Mouse (Mus musculus) c-Kit-positive CD71-negative TER-119-negative erythroid progenitor cells, embryonic 14.5 days (primary cell): Measurements from ENCODE around the gene Bag3.

Experiments
- DNase-seq: peaks from one replicate; pipeline ENCODE4 v3.0.0-alpha.2; 2013; ENCODE audit warnings: low read depth

The Bag3 gene

DNA sequence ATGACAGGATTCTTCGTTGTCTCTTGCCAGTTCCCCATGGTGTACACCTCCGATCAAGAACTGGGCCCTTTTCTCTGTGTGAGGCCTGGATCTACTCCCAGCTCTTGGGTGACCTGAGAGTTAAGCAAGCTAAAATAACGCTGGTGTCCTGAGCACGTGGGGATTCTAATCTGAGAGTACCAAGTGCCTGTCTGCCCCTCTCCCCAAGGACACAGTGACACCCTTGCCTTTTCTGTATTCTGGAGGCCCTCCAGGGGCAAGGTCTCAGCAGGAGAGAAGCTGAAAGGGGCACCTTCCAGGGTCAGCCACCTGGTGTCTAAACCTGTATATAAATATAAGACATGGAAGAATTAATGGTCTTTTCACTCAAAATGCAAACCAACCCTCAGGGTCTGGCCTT, 14.3 kb downstream of the Bag3 start:
- no peak for DNase-seq

DNA sequence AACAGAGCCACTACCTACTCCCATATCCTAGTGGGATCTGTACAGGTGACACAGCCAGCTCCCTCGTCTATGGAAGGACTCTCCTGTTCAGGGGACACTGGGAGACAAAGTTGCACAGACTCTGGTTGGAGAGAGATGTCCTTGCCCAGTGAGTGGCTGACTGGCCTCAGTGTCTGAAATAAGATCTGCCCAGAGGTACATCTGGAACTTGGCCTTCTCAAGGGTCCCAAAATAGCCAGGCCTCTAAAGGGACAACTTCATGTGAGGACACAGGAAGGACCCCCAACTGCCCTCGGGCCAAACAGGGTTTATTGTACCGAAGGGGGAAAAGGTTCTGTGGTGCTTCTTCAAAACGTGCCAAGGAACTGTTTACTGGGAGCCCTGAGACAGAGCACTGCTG, 14.8 kb downstream of the Bag3 start:
- no peak for DNase-seq

GRCm38 (mm10) chr7:128538769-128539168, 15.4 kb downstream of the Bag3 start:
- no peak for DNase-seq

GRCm38 (mm10) chr7:128540111-128540510, 16.7 kb downstream of the Bag3 start:
- no peak for DNase-seq

DNA sequence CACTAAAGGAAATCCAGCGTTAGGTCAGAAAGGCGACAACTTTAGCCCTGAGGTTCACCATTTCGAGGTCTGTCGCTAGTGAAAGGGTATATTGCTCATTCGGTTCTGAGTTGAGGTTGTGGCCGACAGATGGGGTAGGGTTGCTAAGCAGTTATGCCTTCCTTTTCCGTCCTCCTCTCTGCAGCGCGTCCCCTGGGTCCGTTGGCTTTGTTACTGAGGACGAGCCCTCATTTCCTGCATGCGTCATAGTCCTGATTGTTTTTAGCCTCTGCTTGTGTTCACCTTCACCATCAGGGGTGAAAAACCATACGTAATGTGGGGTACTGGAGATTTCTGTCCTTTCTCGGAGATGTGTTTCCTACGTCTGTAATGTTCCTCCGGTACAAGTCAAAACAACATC, 17.3 kb downstream of the Bag3 start:
- no peak for DNase-seq

GRCm38 (mm10) chr7:128541186-128541585, 17.8 kb downstream of the Bag3 start:
- DNase-seq: no peak

DNA sequence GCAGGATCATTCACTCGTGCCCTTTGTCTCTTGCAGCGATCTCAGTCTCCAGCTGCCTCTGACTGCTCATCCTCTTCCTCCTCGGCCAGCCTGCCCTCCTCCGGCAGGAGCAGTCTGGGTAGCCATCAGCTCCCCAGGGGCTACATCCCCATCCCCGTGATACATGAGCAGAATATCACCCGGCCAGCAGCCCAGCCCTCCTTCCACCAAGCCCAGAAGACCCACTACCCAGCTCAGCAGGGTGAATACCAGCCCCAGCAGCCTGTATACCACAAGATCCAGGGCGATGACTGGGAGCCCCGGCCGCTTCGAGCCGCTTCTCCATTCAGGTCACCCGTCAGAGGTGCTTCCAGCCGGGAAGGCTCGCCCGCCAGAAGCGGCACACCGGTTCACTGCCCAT, 18.4 kb downstream of the Bag3 start:
- DNase-seq: no peak

- no peak for DNase-seq
Observed at GRCm38 (mm10) chr7:128542488-128542887, 19.1 kb downstream of the Bag3 start.

DNA sequence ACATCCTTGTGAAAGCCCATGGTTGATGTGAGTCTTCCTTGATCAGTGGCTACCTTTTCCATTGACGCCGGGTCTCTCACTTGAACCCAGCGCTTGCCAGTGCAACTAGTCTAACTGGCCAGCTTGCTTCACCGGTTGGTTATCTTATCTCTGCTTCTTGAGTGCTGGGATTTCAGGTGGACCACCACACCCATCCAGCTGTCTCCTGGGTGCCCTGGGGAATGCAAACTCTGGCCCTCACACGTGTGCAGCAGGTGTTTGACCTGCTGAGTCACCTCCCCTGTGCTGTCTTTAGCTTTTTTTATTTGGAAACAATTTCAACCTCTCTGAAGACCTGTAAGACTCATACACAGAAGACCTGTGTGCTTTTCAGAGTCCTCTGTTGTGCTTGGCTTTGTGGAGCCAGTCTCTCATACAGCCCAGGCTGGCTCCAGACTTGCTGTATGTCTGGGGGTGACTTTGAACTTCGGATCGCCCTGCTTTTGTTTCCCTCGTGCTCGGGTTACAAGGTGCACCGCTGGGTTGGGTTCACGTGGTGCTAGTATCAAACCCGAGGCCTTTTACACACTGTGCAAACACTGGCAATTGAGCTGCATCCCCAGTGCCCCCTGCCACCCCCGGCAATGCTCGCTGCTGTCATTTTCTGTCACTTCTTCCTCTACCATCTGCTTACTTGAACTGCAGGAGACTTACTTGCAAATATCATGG, 19.9 kb downstream of the Bag3 start:
- no peak for DNase-seq

DNA sequence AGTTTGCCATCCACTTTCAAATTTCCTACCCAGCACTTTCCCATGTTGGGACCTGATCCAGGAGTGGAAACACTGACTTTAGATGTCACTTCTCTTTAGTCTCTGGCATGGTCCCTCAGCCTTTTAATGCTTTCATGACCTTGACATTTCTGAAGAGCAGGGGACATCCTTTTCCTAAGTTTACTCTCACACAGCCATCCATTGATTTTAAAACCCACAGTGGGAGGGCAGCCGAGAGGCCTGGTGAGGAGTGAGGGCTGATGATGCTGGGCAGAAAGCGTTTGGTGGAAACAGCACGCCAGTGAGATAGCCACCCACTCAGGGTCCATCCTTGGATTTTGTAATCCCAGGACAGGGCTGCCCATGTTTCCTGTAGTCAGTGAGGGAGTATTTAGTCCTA, 20.5 kb downstream of the Bag3 start:
- DNase-seq: no peak

DNA sequence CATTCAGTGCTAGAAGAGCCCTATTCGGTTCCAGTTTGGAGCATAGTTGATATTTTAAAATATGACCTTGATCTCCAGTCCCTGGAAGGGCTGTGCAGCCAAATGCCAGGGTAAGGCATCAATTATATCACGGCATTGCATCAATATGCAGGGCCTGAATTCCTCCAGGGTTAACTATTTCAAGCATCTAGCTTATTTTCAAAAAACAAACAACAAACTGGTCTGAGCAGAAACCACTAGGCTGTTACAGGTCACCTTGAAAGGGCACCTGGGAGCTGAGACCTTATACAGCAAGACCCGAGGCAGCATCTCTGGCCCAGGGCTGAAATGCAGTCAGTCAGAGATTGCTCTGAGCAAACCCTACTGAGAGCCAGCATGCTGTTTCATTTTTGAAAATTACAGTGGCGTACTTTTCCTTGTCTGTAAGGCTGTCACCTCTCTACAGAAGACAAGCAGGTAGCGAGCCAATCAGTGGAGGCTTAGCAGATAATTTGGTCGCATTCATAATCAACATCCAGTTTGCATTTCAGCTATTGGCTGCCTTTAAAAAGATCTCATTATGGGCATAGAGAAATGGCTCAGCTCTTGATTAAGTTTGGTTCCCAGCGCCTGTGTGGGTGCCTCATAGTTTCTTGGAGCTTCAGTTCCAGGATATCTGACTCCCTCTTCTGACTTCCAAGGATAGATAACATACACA, 21.3 kb downstream of the Bag3 start:
- no peak for DNase-seq

DNA sequence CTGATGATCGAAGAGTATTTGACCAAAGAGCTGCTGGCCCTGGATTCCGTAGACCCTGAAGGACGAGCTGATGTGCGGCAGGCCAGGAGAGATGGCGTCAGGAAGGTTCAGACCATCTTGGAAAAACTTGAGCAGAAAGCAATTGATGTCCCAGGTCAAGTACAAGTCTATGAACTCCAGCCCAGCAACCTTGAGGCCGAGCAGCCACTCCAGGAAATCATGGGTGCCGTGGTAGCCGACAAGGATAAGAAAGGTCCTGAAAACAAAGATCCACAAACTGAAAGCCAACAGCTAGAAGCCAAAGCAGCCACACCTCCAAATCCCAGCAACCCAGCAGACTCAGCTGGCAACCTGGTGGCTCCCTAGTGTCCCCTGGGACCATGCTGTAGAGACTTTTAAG, 22.6 kb downstream of the Bag3 start:
- no peak for DNase-seq

GRCm38 (mm10) chr7:128549137-128549536, 25.7 kb downstream of the Bag3 start:
- DNase-seq: no peak

GRCm38 (mm10) chr7:128550328-128551086, 27.1 kb downstream of the Bag3 start:
- DNase-seq: no peak

- no peak for DNase-seq
Observed at GRCm38 (mm10) chr7:128551087-128551457, 27.7 kb downstream of the Bag3 start.

DNA sequence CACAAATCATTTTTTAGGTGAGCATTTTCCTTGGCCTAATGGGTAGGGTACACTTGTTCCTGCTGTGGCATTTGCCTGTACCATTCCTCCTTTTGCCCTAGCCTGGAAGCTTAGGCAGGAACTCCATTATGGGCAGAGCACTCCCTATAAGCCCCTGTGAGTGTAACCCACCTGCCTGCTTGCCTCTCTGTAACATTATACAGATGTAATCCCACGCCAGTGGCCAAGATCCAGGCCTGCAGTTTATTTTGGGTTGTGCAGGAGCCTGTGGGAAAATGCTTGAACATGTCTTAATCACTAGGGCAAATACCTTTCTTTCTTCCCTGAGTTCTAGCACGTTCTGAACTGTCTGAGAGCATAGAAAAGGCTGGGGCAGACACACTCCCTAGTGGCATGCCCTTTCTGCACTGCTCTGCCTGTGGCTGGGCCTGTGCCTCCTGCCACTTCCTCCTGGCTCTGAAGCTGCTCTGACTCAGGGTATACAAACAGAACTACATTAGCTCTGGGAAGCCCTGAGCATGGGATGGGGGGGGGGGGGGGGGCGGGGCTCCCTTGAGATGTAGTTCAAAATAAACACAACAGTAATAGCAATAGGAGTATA, 29.8 kb downstream of the Bag3 start:
- DNase-seq: no peak

GRCm38 (mm10) chr7:128554502-128554901, 31.1 kb downstream of the Bag3 start:
- peak; percentile 41 for DNase-seq

GRCm38 (mm10) chr7:128555141-128555750, 31.8 kb downstream of the Bag3 start:
- DNase-seq: no peak

GRCm38 (mm10) chr7:128556923-128557430, 33.6 kb downstream of the Bag3 start:
- DNase-seq: no peak

GRCm38 (mm10) chr7:128563373-128563772, 40.0 kb downstream of the Bag3 start:
- no peak for DNase-seq

- DNase-seq: no peak
Observed at GRCm38 (mm10) chr7:128566311-128566710, 42.9 kb downstream of the Bag3 start.
